Mouse (Mus musculus) lung, postnatal 36 days (tissue): ENCODE data around the gene Cbr3.

Source experiments
- DNase-seq: peaks from one replicate; pipeline ENCODE4 v3.0.0; 2022; ENCODE audit warnings: mixed read lengths

The Cbr3 gene

GRCm38 (mm10) chr16:93712189-93712885 lies 29.3 kb downstream of the Cbr3 start:
- peak; percentile 38 for DNase-seq

- DNase-seq, result no peak
These were observed 30.0 kb downstream of the Cbr3 start for GRCm38 (mm10) chr16:93712966-93713365.

- peak; percentile 29 for DNase-seq
These were observed 31.4 kb downstream of the Cbr3 start for GRCm38 (mm10) chr16:93714426-93714825.

DNA sequence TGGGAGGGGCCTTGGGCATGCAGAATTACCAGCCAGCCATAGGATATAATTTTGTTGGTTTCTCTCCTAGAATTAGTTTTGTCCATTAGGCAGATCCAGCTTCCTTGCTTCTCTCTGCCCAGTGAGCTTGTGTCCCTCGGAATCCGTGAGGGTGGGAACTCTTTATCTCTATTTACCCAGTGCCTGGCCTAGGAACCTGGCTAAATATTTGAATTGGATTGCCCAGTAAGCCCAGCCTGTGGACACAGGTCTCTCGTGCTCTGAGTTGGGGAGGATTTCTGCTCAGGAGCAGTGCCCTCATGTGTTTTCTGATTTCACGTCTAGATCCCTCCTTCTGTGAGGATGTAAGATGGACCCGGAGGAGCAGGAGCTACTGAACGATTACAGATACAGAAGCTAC lies 32.8 kb downstream of the Cbr3 start:
- DNase-seq, result peak; percentile 56

DNA sequence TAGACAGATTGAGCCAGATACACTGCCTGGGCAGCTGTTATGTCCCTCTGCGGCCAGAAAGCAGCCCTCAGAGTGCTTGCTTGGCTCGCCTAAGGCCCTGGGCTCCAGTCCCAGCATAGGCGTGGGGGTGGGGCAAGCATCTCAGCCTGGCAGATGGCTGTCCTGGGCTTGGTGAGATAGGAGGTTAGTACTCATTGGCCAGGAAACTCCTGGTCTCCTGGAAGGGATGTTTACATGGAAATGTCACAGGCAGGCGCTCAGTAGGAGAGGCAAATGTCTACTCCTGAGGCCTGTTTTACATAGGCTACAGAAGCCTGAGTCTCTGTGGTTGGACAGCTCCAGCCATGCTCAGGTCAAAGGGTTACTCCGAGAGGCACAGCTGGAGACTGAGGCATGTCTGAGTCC lies 34.3 kb downstream of the Cbr3 start:
- peak; percentile 91 for DNase-seq

DNA sequence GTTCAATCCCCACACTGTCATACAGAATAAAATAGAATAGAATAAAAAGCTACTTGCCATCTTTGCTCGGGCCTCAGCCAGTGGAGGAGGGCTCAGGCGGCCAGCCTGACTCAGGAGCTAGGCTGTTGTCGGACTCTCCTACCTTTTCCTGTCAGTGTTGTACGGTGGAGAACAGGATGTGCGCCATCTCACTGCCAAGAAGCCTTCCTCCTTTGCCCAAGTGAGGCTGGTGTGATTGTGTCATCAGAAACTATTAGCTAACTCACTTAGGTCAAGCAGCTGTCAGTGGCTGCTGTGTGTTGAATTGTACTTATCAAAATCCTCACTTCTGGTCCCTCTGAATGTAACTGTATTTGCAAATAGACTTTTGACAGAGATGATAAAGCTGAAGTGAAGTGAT lies 38.8 kb downstream of the Cbr3 start:
- peak; percentile 75 for DNase-seq

- DNase-seq, result no peak
These were observed 39.5 kb downstream of the Cbr3 start for GRCm38 (mm10) chr16:93722476-93722875.

- DNase-seq, result peak; percentile 70
These were observed 42.6 kb downstream of the Cbr3 start for GRCm38 (mm10) chr16:93725417-93726144.

DNA sequence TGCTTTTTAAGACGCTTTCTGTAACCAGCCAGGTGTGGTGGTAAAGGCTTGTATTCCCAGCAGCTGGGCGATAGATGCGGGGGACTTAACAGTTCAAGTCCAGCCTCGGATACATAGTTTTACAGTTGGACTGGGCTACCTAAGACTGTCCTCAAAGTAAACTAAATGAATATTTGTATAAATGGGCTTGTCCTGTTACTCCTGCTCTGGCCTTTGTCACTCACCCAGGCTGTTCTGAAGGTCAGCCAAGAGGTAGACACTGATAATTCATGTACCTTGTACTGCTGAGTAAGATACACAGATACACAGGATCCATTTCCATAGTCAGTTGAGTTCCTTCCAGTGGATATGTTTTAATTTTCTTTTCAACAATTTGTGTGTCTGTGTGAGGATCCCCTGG lies 43.2 kb downstream of the Cbr3 start:
- DNase-seq, result no peak

DNA sequence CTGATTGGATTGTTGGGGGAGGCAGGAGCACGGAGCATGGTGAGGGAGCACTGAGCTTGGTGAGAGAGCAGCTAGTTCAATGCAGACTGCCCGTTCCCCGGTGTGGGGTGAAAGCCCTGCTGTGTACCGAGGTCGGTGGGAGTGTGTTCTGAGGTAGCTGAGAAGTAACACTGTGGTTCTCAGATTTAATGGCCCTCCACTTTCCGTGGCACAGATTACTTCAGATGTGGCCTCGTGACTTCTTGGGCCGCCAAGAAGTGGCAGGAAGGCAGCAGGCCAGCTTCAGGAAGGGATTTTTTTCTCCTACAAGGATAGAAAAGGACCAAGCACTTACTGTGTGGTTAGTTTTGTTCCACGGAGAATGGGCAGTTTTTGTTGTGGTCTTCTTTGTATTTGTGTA lies 45.7 kb downstream of the Cbr3 start:
- peak; percentile 69 for DNase-seq

- peak; percentile 20 for DNase-seq
These were observed 47.0 kb downstream of the Cbr3 start for GRCm38 (mm10) chr16:93729801-93730721.

DNA sequence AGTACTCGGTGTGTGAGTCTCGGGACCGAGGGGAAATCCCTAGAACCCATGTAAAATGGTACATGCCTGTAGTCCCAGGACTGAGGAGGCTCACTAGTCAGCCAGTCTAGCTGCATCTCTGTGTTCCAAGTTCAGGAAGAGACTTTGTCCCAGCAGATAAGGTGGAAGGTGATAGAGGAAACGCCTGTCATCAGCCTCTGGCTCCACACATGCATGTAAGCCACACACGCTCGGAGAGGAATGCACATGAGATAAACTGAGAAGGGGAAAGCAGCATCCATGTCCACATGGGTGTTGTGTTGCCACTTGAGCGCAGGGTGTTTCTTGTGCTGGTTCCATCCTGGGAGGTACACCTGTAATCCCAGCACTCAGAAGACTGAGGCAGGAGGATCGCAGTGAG lies 48.3 kb downstream of the Cbr3 start:
- DNase-seq, result no peak

DNA sequence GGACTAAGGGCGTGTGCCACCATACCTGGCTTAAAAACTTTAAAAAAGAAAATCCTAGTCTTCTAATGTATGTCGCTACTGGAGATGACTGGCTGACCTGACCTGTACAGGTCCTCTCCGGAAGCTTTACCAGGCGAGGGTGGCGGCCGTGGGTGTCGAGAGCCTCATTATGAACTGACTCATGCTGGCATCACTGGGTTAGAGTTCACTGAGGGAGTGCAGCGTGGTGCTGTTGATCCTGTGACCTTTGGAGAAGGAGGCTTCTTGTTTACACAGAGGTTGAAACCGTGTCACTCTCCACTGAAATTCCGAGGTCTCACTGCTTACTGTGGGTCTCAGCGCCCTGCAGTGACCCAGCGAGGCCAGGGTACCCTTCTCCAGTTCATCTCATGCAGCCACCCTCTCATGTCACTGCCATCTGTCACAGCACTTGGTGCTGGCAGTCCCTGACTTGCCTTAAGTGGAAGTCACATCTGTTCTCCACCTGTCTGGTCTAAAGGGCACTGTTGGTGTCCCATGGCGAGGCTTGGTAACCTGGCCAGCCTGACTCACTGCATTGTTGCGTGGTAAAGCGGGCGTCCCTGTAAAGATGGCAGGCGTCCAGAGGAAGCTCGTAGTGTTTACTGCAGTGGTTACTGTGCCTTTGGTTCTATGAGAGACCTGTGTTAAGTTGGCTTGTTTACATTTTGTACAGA lies 50.0 kb downstream of the Cbr3 start:
- peak; percentile 60 for DNase-seq

GRCm38 (mm10) chr16:93739251-93739650 lies 56.2 kb downstream of the Cbr3 start:
- DNase-seq, result no peak
